Mouse (Mus musculus) MN1 (cell line): Measurements from ENCODE around the gene Henmt1.

Experiments used
- DNase-seq: peaks from one replicate; pipeline ENCODE4 v3.0.0-alpha.2; 2016; ENCODE audit warnings: low spot score

The Henmt1 gene

GRCm38 (mm10) chr3:108939573-108939972, at the start of gene Henmt1:
Gene Henmt1, plus strand, starts transcription at chr3:108939873.
- no peak for DNase-seq

GRCm38 (mm10) chr3:108889908-108890307, 49.8 kb upstream of the Henmt1 start, which contains the start of gene Fndc7:
Gene Fndc7, minus strand, starts transcription at chr3:108890008.
- no peak for DNase-seq

GRCm38 (mm10) chr3:108892080-108892479, 47.6 kb upstream of the Henmt1 start:
- no peak for DNase-seq

DNA sequence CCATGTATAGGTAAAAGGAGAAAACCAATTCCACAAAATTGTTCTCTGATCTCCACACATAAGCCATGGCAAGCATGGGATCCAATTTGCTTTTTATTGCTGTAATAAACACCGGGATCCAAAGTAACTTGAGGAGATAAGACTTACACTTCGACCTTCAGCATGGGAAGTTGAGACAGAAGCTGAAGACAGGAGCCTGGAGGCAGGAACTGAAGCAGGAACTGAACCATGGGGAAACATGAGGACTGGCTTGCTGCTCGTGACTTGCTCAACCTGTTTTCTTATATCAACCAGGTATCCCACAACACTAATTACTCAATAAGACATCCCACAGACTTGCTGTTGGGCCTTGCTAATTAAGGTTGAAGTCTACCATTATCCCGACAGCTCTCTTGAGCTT, 46.8 kb upstream of the Henmt1 start:
- DNase-seq: no peak

GRCm38 (mm10) chr3:108898640-108899039, 41.0 kb upstream of the Henmt1 start:
- no peak for DNase-seq

- no peak for DNase-seq
These were observed 39.5 kb upstream of the Henmt1 start for GRCm38 (mm10) chr3:108900147-108900546.

- DNase-seq: no peak
These were observed 39.0 kb upstream of the Henmt1 start for GRCm38 (mm10) chr3:108900681-108901080.

GRCm38 (mm10) chr3:108902038-108902437, 37.6 kb upstream of the Henmt1 start:
- DNase-seq: peak; percentile 24

- no peak for DNase-seq
These were observed 36.7 kb upstream of the Henmt1 start for GRCm38 (mm10) chr3:108902934-108903333.

- DNase-seq: peak; percentile 14
These were observed 29.2 kb upstream of the Henmt1 start for GRCm38 (mm10) chr3:108910303-108911080.

GRCm38 (mm10) chr3:108911081-108911547, 28.6 kb upstream of the Henmt1 start:
- peak; percentile 79 for DNase-seq

DNA sequence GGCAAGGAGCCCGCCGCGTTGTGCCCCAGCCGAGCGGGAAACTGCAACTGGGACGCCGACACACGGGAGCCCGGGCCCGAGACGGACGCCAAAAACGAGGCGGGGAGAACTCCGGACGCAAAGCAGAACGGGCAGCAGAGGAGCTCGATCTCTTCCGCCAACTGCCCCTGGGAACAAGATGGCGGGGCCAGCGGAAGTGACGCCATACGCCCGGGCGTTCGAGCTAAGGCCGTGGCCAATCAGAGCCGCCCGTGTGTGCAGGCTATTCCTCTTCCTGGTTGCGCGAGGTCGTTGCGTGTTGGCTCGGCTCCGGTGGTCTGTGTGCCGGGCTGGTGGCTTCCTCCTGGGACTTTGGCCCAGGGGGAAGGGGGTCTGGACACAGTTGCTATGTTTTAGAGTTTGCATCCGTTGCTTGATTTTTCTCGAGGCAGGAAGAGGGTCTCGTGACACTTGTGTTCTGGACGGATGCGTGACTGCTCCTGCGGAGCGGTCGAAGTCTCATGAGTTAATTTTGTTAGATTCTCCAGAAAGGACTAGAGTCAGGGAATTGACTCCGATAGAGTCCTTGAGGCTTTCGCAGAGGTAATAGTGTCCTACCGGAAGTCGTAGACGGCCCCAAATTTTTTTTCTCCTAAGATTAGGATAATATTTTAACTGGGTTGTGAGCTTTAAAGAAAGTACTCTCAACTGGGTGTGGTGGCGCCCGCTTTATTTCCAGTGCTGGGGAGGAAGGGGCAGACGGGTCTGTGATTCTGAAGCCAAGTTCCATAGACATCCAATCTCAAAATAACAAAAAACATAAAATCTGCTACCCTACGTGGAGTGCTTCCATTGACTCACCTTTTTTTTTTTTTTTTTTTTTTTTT, 27.9 kb upstream of the Henmt1 start, which contains the start of gene Prpf38b:
Prpf38b (minus strand) TSS at position 180 of the 866 bp plus-strand sequence.
- peak; percentile 95 for DNase-seq

- no peak for DNase-seq
These were observed 23.7 kb upstream of the Henmt1 start for GRCm38 (mm10) chr3:108915999-108916398.

GRCm38 (mm10) chr3:108916857-108917256, 22.8 kb upstream of the Henmt1 start:
- DNase-seq: no peak

GRCm38 (mm10) chr3:108917986-108918385, 21.7 kb upstream of the Henmt1 start:
- DNase-seq: no peak

DNA sequence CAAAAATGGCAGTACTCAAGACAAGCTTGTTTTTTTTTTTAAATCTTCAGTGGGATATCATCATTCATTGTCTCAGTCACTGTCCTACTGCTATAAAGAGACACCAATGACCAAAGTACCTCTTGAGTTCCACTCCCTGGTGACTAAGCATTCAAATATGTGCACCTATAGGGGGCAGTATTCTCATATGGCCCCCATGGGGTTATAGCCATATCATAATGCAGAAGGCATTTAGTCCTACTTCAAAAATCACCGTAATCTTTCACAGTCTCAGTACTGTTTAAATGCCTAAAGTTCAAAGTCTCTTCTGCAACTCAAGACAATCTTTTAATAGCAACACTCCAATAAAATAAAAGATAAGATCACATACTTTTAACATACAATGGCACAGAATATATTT, 20.8 kb upstream of the Henmt1 start:
- DNase-seq: no peak

- no peak for DNase-seq
These were observed 19.1 kb upstream of the Henmt1 start for GRCm38 (mm10) chr3:108920442-108921070.

GRCm38 (mm10) chr3:108921822-108922221, 17.9 kb upstream of the Henmt1 start:
- DNase-seq: no peak

DNA sequence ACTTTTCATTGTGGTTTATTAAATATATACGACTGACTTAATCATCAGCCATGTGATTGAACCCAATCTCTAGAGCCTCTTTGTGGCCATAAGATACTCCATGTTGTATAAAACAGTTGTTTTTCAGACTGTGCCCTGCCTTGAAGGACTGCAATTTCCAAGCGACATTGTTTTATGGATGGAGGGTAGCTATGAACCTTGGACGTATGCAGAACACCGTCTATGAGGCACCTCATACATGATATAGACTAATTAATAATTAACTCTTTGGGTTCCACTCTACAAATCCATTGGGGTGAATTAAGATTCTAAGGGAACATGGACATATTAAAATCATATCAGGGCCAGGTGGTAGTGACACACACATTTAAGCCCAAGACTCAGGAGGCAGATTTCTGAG, 14.0 kb upstream of the Henmt1 start:
- DNase-seq: no peak

- DNase-seq: no peak
These were observed 13.4 kb upstream of the Henmt1 start for GRCm38 (mm10) chr3:108926308-108926707.

DNA sequence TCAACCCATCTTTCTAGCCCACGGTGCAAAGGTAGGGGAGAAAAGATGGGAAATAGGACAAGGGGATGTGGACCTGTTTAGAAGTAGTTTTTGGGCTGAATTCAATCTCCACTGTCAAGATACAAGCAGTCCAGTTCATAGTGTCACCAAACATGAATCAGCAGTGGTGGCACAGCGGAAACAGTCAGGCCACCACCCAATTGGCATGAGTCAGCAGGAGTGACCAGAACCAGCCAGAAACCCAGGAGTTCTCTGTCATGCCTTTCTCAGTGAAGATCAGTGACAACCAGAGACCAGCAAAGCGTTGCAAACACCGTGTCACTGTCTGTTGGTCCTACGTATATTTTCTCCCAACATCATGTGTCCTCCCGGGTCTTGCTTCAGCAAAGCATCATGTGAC, 6.1 kb upstream of the Henmt1 start:
- no peak for DNase-seq

DNA sequence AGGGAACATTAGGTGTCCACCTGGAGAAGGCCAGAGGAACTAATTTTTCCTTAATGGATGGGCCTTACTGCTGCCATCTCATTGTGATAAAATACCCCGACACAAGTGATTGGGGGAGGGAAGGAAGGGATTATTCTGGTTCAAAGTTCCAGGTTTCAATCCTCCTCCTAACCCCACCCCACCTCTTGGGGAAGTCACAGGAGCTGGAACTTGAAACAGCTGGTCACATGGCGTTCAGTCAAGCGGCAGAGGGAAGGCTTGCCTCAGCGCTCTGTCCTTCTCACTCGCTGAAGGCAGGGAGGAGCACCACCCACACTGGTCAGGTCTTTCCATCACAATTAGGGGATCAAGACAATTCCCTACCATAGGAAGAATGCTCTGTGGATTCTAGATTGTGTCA, 982 bp upstream of the Henmt1 start:
- no peak for DNase-seq
